Mouse (Mus musculus) ES-E14 (cell line): ENCODE measurements at regions not wholly inside any gene's neighbourhood (a gene's known extent, or its start where the extent isn't known, plus 50 kb on each side); places are given as distances from the start of the nearest gene placed in this dataset.

Experiments used
- CHD2 ChIP-seq: IDR thresholded peaks from 2 replicates; pipeline ENCODE4 v1.6.1; 2014; ENCODE audit warnings: mild to moderate bottlenecking, low read depth, low read length, inconsistent platforms
- MAFK ChIP-seq: IDR thresholded peaks from 2 replicates; pipeline ENCODE4 v1.6.1; 2014; ENCODE audit warnings: mild to moderate bottlenecking, low read depth, low read length, inconsistent platforms; ENCODE audit not compliant: insufficient read depth

- no peak for TF ChIP-seq CHD2
- TF ChIP-seq MAFK: no peak
Measured at GRCm38 (mm10) chr6:98769999-98770398, 427.4 kb upstream of the Gm765 start.
